Mouse (Mus musculus) gastrocnemius, adult 8-10 months (tissue): ENCODE measurements around the gene Olfr1206. TPM values are rescaled to one million over a fixed set of nuclear protein-coding genes. Genes with fewer than 3 reads are reported as not detected.

Experiments
- DNase-seq, 2 experiments: peaks; one replicate each; pipeline ENCODE4 v3.0.0; 2022; ENCODE audit warnings: low spot score in 2 of 2
- total RNA-seq, 4 experiments: library from RNA; stranded (reverse); gene quantifications; 2 replicates each; pipeline ENCODE4 v1.2.4; 2022

The Olfr1206 gene
- total RNA-seq = not detected

DNA sequence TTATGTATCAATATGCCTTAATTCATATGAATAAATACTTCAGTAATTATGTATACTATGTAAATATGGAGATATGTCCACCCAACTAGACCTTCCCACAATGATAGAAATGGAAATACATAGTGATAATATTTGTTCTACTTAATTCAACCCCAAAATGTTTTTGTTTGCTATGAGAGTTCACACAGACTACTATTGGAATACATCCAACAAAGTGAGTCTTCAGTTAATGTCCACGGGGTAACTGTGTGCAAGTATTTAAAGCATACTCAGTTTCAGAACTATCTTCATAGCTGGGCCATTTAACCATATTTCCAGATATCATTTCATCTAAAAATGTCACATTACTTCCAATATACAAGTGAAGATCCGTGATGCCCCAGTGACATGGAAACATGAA lies at the start of gene Olfr1206:
Olfr1206 (plus strand) TSS at position 301 of the 400 bp plus-strand sequence.
- no peak for DNase-seq

GRCm38 (mm10) chr2:88814196-88814595 lies 48.8 kb upstream of the Olfr1206 start, which contains the start of gene Olfr1202:
Gene Olfr1202, plus strand, starts transcription at chr2:88814496.
- DNase-seq = no peak

- no peak for DNase-seq
Measured at GRCm38 (mm10) chr2:88829437-88829836, 33.6 kb upstream of the Olfr1206 start, which contains the start of gene Olfr1205. Gene Olfr1205, plus strand, starts transcription at chr2:88829737.

DNA sequence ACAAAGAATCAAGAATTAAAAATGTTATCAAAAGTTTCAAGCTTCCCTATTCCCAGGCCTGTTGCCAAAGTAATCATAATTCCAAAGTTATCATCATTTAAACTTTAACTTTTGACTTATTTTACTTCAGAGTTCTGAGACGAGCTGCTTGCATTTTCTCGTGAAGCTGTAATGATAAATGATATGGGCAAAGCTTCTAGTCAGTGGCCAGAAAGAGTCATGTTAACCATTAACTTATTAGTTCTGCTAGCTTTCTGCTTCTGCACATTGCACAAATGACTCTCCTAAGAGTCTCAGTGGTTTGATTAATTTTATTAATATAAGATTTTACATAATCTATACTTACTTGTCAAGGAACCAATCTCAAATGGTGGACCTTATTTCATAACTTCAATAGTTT lies 24.6 kb upstream of the Olfr1206 start:
- no peak for DNase-seq

DNA sequence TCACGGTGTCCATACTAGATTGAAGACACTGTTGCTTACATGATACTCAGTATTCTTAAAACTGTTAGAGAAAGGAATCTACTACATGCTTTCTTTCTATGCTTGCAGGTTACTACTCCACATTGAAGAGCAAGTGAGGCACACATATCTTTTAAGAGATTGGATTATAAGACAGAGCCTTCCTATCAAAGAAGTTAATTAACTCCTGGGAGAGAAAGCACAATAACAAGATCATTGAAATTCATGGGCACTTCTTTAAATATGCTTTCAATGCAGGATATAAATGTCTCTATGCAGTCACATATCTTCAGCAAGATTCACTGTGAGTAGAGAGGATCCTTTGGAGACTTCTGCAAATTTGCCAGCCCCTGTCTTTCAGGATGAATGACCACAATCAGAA lies 14.0 kb upstream of the Olfr1206 start, which contains the start of gene Olfr1204:
Olfr1204 (plus strand) TSS at position 301 of the 400 bp plus-strand sequence.
- no peak for DNase-seq

DNA sequence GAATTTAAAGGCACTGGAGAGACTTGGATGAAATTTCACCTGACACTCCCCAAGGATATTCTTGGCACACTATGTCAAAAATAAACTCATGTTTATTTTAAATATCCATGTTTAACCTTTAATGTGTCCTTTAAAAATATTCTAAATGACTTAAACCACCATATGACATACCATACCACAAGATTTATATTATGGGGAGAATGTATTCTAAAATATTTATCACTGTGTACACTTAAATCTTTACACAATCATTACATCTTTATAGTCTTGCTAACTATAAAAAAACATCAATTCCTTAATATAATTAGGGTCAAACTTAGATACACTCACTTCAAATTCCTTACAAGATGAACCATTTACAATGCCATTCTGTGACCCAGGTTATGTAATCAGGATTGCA lies 39.2 kb downstream of the Olfr1206 start, which contains the start of gene Olfr1208:
Olfr1208 (minus strand) TSS at position 101 of the 400 bp plus-strand sequence.
- DNase-seq = no peak

- DNase-seq = no peak
Measured at GRCm38 (mm10) chr2:88915057-88915456, 52.0 kb downstream of the Olfr1206 start, which contains the start of gene Olfr1209. Gene Olfr1209, minus strand, starts transcription at chr2:88915157.

Other genes starting within 250 kb of the Olfr1206 start
- gene Olfr1191-ps1, start 222.7 kb upstream of the Olfr1206 start, total RNA-seq = not detected
- gene Olfr1192-ps1, start 214.7 kb upstream of the Olfr1206 start, total RNA-seq = not detected
- not detected for gene Olfr1193, start 187.6 kb upstream of the Olfr1206 start, total RNA-seq
- gene Olfr1195, start 174.0 kb upstream of the Olfr1206 start, total RNA-seq = not detected
- gene Olfr1196, start 158.6 kb upstream of the Olfr1206 start, total RNA-seq = not detected
- gene Olfr1197, start 130.9 kb upstream of the Olfr1206 start, total RNA-seq = not detected
- not detected for gene Olfr1198, start 111.9 kb upstream of the Olfr1206 start, total RNA-seq
- gene Olfr1199, start 102.8 kb upstream of the Olfr1206 start, total RNA-seq = not detected
- not detected for gene Olfr1200, start 92.7 kb upstream of the Olfr1206 start, total RNA-seq
- not detected for gene Olfr1201, start 70.2 kb upstream of the Olfr1206 start, total RNA-seq
- not detected for gene Olfr1202, start 48.7 kb upstream of the Olfr1206 start, total RNA-seq
- not detected for gene Olfr1205, start 33.5 kb upstream of the Olfr1206 start, total RNA-seq
- gene Olfr1204, start 13.9 kb upstream of the Olfr1206 start, total RNA-seq = not detected
- gene Olfr1208, start 39.1 kb downstream of the Olfr1206 start, total RNA-seq = not detected
- not detected for gene Olfr1209, start 51.9 kb downstream of the Olfr1206 start, total RNA-seq
- gene Olfr1211, start 74.9 kb downstream of the Olfr1206 start, total RNA-seq = not detected
- not detected for gene Olfr1212, start 90.7 kb downstream of the Olfr1206 start, total RNA-seq
- not detected for gene Gm13762, start 117.0 kb downstream of the Olfr1206 start, total RNA-seq
- gene Olfr1214, start 129.4 kb downstream of the Olfr1206 start, total RNA-seq = not detected
- gene Olfr1215, start 143.7 kb downstream of the Olfr1206 start, total RNA-seq = not detected
- gene Olfr1216, start 155.1 kb downstream of the Olfr1206 start, total RNA-seq = not detected
- gene Olfr1217, start 168.8 kb downstream of the Olfr1206 start, total RNA-seq = not detected
- gene Olfr1218, start 198.0 kb downstream of the Olfr1206 start, total RNA-seq = not detected
- gene Olfr1219, start 220.3 kb downstream of the Olfr1206 start, total RNA-seq = not detected
- gene Olfr1220, start 243.6 kb downstream of the Olfr1206 start, total RNA-seq = not detected